Mouse (Mus musculus) embryo, embryonic 10.5 days (tissue): ENCODE data around the gene Copg2.

Source experiments
- DNase-seq: peaks from one replicate; pipeline ENCODE4 v3.0.0-alpha.2; 2015; ENCODE audit warnings: low spot score

Copg2 gene

DNA sequence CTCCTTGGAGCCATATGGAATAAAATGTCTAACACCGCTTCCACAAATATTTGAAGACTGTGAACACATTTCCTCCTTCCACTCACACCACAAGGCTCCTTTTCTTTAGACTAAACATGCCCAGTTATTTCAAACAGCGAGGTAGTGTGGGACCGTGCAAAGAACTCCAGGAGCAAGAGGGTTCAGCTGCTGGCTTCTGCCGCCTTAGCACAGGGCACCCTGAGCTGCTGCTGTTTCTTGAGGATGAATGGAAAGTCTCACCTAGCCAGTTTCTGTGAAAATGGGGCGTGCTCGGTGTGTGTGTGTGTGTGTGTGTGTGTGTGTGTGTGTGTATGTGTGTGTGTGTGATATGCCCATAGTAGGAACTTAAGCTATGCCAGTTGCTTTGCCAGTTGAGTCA lies 162.1 kb downstream of the Copg2 start:
- DNase-seq: no peak

DNA sequence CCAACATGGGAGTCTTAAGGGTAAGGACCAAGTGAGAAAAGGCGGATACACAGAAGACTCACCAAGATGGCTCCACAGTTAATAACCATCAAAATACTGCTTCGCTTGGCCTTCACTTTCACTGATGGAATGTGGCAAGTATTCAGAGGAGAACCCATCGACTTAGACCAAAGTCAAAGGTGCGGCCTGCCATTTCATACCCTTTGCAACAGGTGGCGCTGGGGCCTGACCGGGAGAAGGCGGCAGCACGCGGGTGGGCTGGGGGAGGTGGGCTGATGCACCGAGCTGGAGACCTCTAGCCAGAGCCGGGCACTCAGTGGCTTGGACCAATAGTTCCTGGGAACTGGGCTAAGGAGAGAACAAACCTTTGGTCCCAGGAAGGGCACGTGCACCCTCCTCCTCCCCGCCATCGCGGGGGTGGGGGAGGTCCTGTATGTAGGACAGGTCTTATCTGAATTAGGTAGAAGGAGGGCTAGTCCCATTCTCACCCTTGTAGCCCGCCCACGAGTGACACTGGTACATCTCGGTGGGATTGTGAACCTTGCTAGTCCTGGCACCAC lies 163.9 kb downstream of the Copg2 start:
- DNase-seq: no peak

DNA sequence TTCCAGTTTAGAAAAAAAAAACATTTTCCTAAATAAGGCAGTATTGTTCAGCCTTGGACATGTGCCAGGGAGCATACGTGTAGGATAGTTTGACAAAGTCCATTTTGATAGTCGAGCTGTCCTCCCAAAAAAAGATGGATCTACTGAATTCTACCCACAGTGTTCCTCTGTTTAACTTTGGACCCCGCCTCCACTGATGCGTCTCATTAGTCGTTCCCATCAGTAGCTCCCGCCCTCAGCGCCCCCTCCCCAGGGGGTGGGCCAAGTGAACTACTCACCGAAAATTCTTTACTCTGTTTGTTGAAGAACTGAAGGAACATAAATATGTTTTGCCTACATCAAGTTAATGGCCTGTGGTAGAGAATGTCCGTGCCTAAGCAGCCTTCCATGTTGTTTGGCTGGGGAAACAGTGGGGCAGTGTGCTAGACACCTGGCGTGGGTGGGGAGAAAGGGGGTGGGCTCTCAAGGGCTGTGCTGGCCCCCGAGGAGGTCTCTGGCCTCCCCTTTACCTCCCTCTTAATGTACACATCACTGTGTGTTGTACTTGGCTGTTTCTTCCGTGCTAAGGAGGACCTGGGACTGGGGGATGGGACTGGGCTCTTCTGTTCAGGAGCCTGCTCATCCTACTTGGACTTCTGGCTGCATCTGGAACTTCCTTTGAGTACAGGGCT lies 166.2 kb downstream of the Copg2 start:
- no peak for DNase-seq

- DNase-seq: no peak
Measured at GRCm38 (mm10) chr6:30723331-30723730, 173.3 kb downstream of the Copg2 start, which contains the start of gene Mest. Mest (plus strand) TSS chr6:30723547.

GRCm38 (mm10) chr6:30722385-30723164 lies 174.0 kb downstream of the Copg2 start:
- DNase-seq: no peak

GRCm38 (mm10) chr6:30716796-30717195 lies 179.8 kb downstream of the Copg2 start:
- no peak for DNase-seq

DNA sequence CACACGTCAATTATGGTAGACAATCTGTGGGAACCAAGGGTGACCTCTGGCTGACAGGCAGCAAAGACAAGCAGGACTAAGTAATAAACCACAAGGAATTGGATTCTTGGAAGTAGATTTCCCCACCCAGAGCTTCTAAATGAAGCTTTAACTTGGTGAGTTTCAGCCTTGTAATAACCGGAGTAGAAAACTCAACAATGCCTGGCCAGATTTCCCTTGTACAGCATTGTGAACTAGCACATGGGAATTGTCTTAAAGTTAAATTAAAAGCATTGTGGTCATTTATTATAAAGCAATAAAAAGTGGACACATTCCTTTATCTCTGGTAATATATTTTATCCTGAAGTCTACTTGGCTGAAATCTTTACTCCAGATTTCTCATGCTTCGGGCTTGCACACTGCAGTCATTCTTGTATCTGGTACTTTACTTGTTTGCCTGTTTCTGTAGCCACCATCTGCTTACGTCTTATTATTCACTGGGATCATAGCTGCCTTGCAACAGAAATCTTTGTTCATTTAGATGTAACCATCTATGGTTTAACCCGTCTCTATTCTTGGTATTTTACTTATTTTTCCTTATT lies 181.6 kb downstream of the Copg2 start:
- no peak for DNase-seq

GRCm38 (mm10) chr6:30713896-30714295 lies 182.7 kb downstream of the Copg2 start:
- no peak for DNase-seq

- no peak for DNase-seq
Measured at GRCm38 (mm10) chr6:30713455-30713854, 183.1 kb downstream of the Copg2 start.

DNA sequence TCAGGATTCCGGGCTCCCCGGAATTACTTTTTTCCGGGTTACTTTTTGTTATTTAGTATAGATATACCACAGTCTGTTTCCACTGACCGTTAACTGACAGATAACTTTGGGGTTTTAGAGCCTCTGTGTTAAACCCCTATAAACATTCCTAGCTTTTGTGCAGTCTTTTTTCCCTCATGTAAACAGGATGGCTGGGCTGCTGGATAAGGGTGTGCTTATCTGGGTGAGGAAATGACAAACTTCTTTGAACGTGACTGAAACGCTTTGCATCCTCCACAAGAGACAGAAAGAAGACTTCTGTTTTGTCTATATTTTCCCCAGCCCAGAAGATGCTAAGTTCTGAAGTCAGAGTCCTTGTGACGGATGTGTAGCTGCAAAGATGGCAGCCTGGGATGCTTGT lies 184.1 kb downstream of the Copg2 start:
- no peak for DNase-seq

DNA sequence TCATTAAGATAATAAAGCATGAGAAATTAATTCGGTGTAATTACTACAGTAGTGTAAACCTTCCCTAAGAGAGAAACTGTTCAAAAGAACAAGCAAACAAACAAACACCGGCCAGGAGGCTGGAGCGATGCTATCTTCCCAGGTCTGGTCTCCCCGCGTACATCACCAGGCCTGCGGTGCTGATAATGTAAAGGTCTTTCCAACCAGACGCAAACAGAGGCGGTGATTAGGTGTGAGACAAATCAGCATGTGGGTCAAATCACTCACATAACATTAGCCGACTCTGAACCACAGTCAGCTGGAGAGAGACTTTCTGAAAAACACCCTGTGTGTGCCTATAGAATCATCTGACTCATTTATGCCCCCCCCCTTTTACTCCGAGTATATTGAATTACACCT lies 185.2 kb downstream of the Copg2 start:
- no peak for DNase-seq

- DNase-seq: no peak
Measured at GRCm38 (mm10) chr6:30710371-30711364, 185.9 kb downstream of the Copg2 start.

DNA sequence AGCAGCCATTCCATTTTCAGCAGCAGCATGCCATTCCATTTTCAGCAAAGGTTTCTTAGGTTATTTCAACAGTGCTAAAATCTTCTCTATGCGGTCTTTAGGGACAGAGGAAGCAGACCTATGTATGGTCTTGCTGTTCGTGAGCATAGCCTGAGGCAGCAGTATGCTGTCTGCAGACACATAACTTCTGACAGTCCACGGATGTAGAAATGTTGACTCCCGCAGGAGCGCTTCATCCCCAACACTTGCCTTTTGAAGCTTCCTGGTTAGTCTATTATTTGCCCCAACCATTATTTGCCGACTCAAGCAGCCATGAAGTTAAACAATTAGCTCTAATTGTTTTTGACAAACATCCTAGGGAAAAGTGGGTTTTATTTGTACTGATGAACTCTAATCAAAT lies 187.5 kb downstream of the Copg2 start:
- DNase-seq: no peak

- no peak for DNase-seq
Measured at GRCm38 (mm10) chr6:30703977-30704602, 192.5 kb downstream of the Copg2 start.

GRCm38 (mm10) chr6:30703476-30703875 lies 193.1 kb downstream of the Copg2 start:
- DNase-seq: no peak

GRCm38 (mm10) chr6:30702881-30703280 lies 193.7 kb downstream of the Copg2 start:
- no peak for DNase-seq

DNA sequence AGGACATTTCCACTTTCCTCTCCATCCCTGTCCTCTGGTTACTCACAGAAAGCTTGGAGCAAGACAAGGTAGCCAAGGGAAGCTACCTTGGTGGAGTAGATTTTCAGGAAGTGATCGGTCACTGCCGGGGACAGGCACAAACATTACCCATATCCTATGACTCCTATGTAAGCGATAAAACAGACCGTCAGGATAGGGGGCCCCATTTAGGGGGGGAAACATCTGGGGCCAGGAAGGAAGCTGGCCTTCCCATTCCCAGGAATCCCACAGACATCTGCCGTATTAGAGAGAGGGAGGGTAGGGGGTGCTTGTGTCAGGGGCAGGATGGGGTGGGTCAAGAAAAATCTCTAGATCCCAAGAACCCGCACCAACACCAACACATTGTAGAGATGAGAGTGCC lies 196.4 kb downstream of the Copg2 start:
- DNase-seq: no peak

DNA sequence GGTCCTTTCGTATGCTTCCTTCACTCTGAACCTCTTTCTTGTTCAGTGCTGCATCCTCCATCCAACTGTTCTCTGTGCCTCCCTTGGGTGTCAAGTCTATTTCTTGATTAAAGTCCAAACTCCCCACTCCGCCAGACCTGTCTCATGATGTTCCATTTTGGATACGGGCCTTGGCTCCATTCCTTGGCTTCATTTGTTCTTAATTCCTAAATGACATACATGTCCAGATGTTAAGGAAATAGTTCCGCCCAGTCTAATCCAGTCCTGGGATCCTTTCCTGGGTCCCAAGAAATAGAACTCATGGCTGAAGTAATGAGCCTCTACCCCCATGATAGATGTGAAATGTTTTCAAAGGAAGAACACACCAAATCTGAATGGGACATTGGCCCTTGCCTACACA lies 198.6 kb downstream of the Copg2 start:
- no peak for DNase-seq
